In genomic region chr7:62085120-62085849, GRCm38 (mm10) we compare ENCODE assay signal across 8 mouse cellular contexts.
DNase-seq lines count a peak whose midpoint lies in the region; ATAC-seq and TF ChIP-seq lines count a peak whose summit lies in the region.

No protein-coding gene starts in this region.

- no peak for TF ChIP-seq CTCF in lung, embryonic 14.5 days (IDR thresholded peaks at IDR 0.05; ENCODE audit: low read depth)

- H3K9ac ChIP-seq in lung, embryonic 14.5 days = no peak overlapping the region
- no peak overlapping the region for H3K9ac ChIP-seq in stomach, embryonic 16.5 days (ENCODE audit: low read length)

- no peak overlapping the region for H3K4me3 ChIP-seq in lung, embryonic 14.5 days (ENCODE audit: low read depth, low read length)
- H3K4me3 ChIP-seq in stomach, embryonic 16.5 days (replicated peaks; ENCODE audit: low read length) = no peak overlapping the region

- H3K27me3 ChIP-seq in lung, embryonic 14.5 days (ENCODE audit: insufficient read depth, low read length) = no peaks in the 10 kb centered on the region
- H3K27me3 ChIP-seq in stomach, embryonic 16.5 days (ENCODE audit: control insufficient read depth, insufficient read depth, low read length) = no peaks in the 10 kb centered on the region

- peak; percentile 14 for DNase-seq in gastrocnemius, postnatal 10 days
- DNase-seq in gastrocnemius, postnatal 25 days = no peak
- DNase-seq in 3T3-L1 (ENCODE audit: low read depth, low spot score) = peak; percentile 64
- peak; percentile 64 to 80 for DNase-seq in cerebellum, postnatal 25 days
- peak; percentile 87 for DNase-seq in lung, embryonic 14.5 days
- DNase-seq in embryo, embryonic 9.5 days (ENCODE audit: extremely low spot score) = no peak

- no peaks in the 10 kb centered on the region for H3K36me3 ChIP-seq in lung, embryonic 14.5 days (ENCODE audit: insufficient read depth)
- H3K36me3 ChIP-seq in stomach, embryonic 16.5 days (ENCODE audit: control insufficient read depth, insufficient read depth, low read length) = no peaks in the 10 kb centered on the region

- no peak overlapping the region for H3K4me2 ChIP-seq in lung, embryonic 14.5 days
- H3K4me2 ChIP-seq in stomach, embryonic 16.5 days (ENCODE audit: low read depth, low read length) = no peak overlapping the region

- peak; percentile 99 for ATAC-seq in lung, embryonic 14.5 days (ENCODE audit: insufficient read depth)
- ATAC-seq in stomach, embryonic 16.5 days (ENCODE audit: insufficient read depth, low FRiP score) = peak; percentile 83
- no peak for ATAC-seq in monocyte, adult 5-6 weeks (replicated peaks; ENCODE audit: insufficient number of reproducible peaks, low FRiP score, low TSS enrichment, poor library complexity, severe bottlenecking)

- H3K4me1 ChIP-seq in lung, embryonic 14.5 days (ENCODE audit: insufficient read depth) = no peaks in the 10 kb centered on the region
- H3K4me1 ChIP-seq in stomach, embryonic 16.5 days (ENCODE audit: control insufficient read depth, insufficient read depth, low read length) = no peaks in the 10 kb centered on the region

- peak overlapping the region; percentile 60; the same call in 1 of the 2 replicates for H3K27ac ChIP-seq in lung, embryonic 14.5 days (ENCODE audit: low read depth)
- no peak overlapping the region for H3K27ac ChIP-seq in stomach, embryonic 16.5 days (ENCODE audit: low read length)

- H3K9me3 ChIP-seq in lung, embryonic 14.5 days (ENCODE audit: low read depth, low read length) = no peaks in the 10 kb centered on the region
- no peaks in the 10 kb centered on the region for H3K9me3 ChIP-seq in stomach, embryonic 16.5 days (replicated peaks; ENCODE audit: control insufficient read depth, low read length)

Comparison
In these comparisons a context has a peak if more than half of its experiments do, and no peak if none do; other contexts are left out.
1. DNase-seq: peak in gastrocnemius, postnatal 10 days (single experiment), 3T3-L1 (single experiment), cerebellum, postnatal 25 days (2 of 2) and lung, embryonic 14.5 days (single experiment); none in gastrocnemius, postnatal 25 days (single experiment) and embryo, embryonic 9.5 days (single experiment).